Mouse (Mus musculus): ENCODE measurements around the gene Rgs3.

GRCm38 (mm10) chr4:62679157-62679556 is 119.5 kb downstream of the Rgs3 start:
- TF ChIP-seq CTCF (IDR thresholded peaks at IDR 0.05 in 2 of 3, conservative IDR thresholded peaks at IDR 0.05 in 1 of 3; ENCODE audit: control insufficient read depth in 1 of 3, insufficient read depth in 1 of 3, low read depth in 2 of 3, low read length in 3 of 3, poor library complexity in 1 of 3, severe bottlenecking in 1 of 3) (no peak), POLR2A (IDR thresholded peaks at IDR 0.05; ENCODE audit: control insufficient read depth in 1 of 2, insufficient read depth in 1 of 2, low read depth in 1 of 2, low read length in 2 of 2, poor library complexity in 1 of 2) (no peak), EP300 (IDR thresholded peaks at IDR 0.05; ENCODE audit: low read depth in 1 of 2, low read length in 2 of 2) (no peak), ZC3H11A (IDR thresholded peaks at IDR 0.05; ENCODE audit: low read depth, low read length) (no peak), MYB (IDR thresholded peaks at IDR 0.05; ENCODE audit: low read depth, low read length) (no peak), GATA1 (IDR thresholded peaks at IDR 0.05; ENCODE audit: low read depth, low read length) (no peak), POLR2AphosphoS2 (IDR thresholded peaks at IDR 0.05; ENCODE audit: low read length) (no peak), TAL1 (IDR thresholded peaks at IDR 0.05; ENCODE audit: low read length) (no peak), HCFC1 (IDR thresholded peaks at IDR 0.05; ENCODE audit: low read depth, low read length) (no peak), UBTF (IDR thresholded peaks at IDR 0.05; ENCODE audit: borderline replicate concordance, insufficient read depth, low read depth, low read length) (no peak), RCOR1 (IDR thresholded peaks at IDR 0.05; ENCODE audit: low read depth, low read length) (no peak), USF1 (IDR thresholded peaks at IDR 0.05; ENCODE audit: low read depth, low read length) (no peak), ZMIZ1 (IDR thresholded peaks at IDR 0.05; ENCODE audit: low read depth, low read length) (no peak)
